Mouse (Mus musculus): ENCODE data around the gene Zfp646. TPM values are rescaled to one million over a fixed set of nuclear protein-coding genes. Genes with fewer than 3 reads are reported as not detected.

Zfp646 gene
- polyA plus RNA-seq, 1 experiment, result 42.5 TPM

DNA sequence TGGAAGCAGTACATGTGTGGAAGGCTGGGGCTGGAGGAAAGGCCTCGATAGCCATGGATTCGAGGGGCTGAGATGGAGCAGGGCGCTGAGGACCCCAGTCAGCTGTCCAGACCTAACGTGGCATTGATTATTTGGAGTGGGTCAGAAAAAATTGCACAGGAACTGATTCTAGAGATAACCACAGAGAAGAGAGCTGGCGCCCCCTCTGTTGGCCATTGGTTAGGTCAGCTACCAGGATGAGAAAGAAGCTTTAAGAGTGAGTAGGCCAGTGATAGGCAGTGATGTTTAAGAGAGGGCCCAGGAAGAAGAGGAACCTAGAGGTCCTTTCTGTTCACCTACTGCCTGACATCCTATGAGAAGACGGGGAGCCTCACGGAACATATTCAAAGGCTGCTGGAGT is 43.3 kb downstream of the Zfp646 start:
- no peak for TF ChIP-seq EP300 (IDR thresholded peaks at IDR 0.05; ENCODE audit: insufficient read depth, low read depth, low read length)
- TF ChIP-seq CTCF (IDR thresholded peaks at IDR 0.05; ENCODE audit: low read depth, low read length), result peak; percentile 11
- H3K9ac ChIP-seq (ENCODE audit: low read depth, poor library complexity, severe bottlenecking), result no peak overlapping the region
- peaks cover 25% of the 10 kb centered on the region for H3K36me3 ChIP-seq (ENCODE audit: control insufficient read depth, insufficient read depth, low read length, poor library complexity, severe bottlenecking)
- no peaks in the 10 kb centered on the region for H3K27me3 ChIP-seq (ENCODE audit: control insufficient read depth, insufficient read depth, low read length, poor library complexity, severe bottlenecking)
- peak overlapping the region; percentile 8; the same call in 1 of the 2 replicates for H3K27ac ChIP-seq (ENCODE audit: insufficient read depth, low read length)
- H3K4me1 ChIP-seq (ENCODE audit: control insufficient read depth, insufficient read depth, low read length), result no peaks in the 10 kb centered on the region
- no peaks in the 10 kb centered on the region for H3K9me3 ChIP-seq (replicated peaks; ENCODE audit: control insufficient read depth, insufficient read depth, low read length, poor library complexity, severe bottlenecking)
- no peak overlapping the region for H3K4me3 ChIP-seq (ENCODE audit: low read depth, low read length)

DNA sequence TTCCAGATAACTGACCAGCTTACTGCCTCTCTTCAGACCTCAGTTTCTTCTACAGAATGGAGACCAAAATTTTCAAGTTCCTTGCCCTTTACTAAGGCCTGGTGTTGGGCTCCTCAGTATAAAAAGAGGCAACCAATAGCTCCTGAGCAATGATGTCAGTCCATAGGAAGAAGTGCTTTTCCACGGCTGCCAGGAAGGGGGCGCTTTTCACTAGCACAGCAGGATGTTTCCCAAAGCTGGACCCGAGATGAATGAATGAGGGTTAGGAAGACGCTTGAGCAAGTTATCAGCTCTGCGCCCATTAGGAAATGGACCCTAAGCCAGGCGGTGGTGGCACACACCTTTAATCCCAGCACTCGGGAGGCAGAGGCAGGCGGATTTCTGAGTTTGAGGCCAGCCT is 45.5 kb downstream of the Zfp646 start:
- peaks cover 3% of the 10 kb centered on the region for H3K4me1 ChIP-seq (ENCODE audit: control insufficient read depth, insufficient read depth, low read length)
- H3K9me3 ChIP-seq (replicated peaks; ENCODE audit: control insufficient read depth, insufficient read depth, low read length, poor library complexity, severe bottlenecking), result no peaks in the 10 kb centered on the region
- peaks cover 19% of the 10 kb centered on the region for H3K36me3 ChIP-seq (ENCODE audit: control insufficient read depth, insufficient read depth, low read length, poor library complexity, severe bottlenecking)
- H3K27ac ChIP-seq (ENCODE audit: insufficient read depth, low read length), result no peak overlapping the region
- H3K4me3 ChIP-seq (ENCODE audit: low read depth, low read length), result no peak overlapping the region
- no peaks in the 10 kb centered on the region for H3K27me3 ChIP-seq (ENCODE audit: control insufficient read depth, insufficient read depth, low read length, poor library complexity, severe bottlenecking)
- TF ChIP-seq EP300 (IDR thresholded peaks at IDR 0.05; ENCODE audit: insufficient read depth, low read depth, low read length) (no peak), CTCF (IDR thresholded peaks at IDR 0.05; ENCODE audit: low read depth, low read length) (peak; percentile 76)
- H3K9ac ChIP-seq (ENCODE audit: low read depth, poor library complexity, severe bottlenecking), result no peak overlapping the region

DNA sequence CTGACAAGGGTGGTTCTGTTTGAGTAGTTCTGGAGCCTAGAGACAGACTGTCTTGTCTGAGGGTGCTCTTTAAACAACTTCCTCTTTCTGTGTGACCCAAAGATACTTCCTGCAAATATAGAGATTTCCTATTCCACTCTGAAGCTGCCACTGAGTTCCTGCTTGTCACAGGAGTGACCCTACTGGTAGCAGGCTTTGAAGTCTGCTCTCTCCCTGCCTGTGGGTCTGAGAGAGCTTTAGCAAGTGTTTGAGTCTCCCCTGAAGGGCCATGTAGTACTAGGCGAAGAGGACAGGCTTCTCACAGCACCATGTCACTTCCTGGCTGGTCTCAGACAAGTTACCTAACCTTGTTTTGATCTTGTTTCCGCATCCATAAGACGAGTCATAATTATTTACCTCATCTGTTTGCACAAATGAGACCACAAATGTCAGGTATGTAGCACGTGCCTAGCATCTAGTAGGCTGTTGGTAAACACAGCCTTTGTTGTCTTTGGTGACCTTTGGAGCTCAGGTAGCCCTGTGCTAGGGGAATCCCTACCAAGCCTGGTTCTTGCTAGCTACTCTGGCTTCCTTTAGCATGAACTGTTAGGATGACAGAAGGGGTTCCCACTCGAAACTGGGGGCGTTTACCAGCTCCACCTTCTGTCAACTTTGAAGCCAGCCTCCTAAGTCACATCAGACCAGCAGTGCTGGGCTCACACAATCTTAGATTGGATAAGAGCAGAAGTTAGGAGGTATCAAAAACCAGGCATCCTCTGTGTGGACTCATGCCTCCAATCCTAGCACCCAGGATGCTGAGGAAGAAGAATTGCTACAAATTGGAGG is 46.6 kb downstream of the Zfp646 start:
- peaks cover 16% of the 10 kb centered on the region for H3K36me3 ChIP-seq (ENCODE audit: control insufficient read depth, insufficient read depth, low read length, poor library complexity, severe bottlenecking)

DNA sequence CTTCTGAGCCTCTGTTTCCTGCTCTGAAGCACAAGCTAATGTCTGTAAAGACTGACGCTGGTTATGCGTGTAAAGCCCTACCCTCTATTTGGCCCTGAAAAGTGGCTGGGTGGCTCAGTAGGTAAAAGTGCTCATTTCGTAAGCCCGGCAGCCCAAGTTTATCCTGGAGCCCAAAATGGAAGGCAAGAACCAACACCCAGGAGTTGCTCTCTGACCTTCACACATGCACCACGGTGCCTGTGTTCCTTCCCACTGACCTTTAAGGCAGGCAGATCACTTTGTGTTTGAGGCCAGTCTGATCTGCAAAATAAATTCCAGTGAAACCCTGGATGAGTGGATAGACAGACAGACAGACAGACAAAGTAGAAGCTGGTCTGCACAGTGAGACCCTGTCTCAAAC is 47.7 kb downstream of the Zfp646 start:
- Histone ChIP-seq H3K36me3 (ENCODE audit: control insufficient read depth, insufficient read depth, low read length, poor library complexity, severe bottlenecking) (peaks cover 16% of the 10 kb centered on the region), H3K4me1 (ENCODE audit: control insufficient read depth, insufficient read depth, low read length) (peaks cover 4% of the 10 kb centered on the region), H3K9me3 (replicated peaks; ENCODE audit: control insufficient read depth, insufficient read depth, low read length, poor library complexity, severe bottlenecking) (no peaks in the 10 kb centered on the region), H3K9ac (ENCODE audit: low read depth, poor library complexity, severe bottlenecking) (no peak overlapping the region), H3K4me3 (ENCODE audit: low read depth, low read length) (no peak overlapping the region), H3K27me3 (ENCODE audit: control insufficient read depth, insufficient read depth, low read length, poor library complexity, severe bottlenecking) (no peaks in the 10 kb centered on the region), H3K27ac (ENCODE audit: insufficient read depth, low read length) (peak overlapping the region; percentile 28; the same call in 1 of the 2 replicates)
- TF ChIP-seq EP300 (IDR thresholded peaks at IDR 0.05; ENCODE audit: insufficient read depth, low read depth, low read length) (no peak), POLR2A (IDR thresholded peaks at IDR 0.05; ENCODE audit: insufficient read depth, low read length) (no peak)

More for the DNA sequence above, 46.6 kb downstream of the Zfp646 start:
- peaks cover 4% of the 10 kb centered on the region for H3K4me1 ChIP-seq (ENCODE audit: control insufficient read depth, insufficient read depth, low read length)
- no peak overlapping the region for H3K9ac ChIP-seq (ENCODE audit: low read depth, poor library complexity, severe bottlenecking)
- H3K27me3 ChIP-seq (ENCODE audit: control insufficient read depth, insufficient read depth, low read length, poor library complexity, severe bottlenecking), result no peaks in the 10 kb centered on the region
- H3K27ac ChIP-seq (ENCODE audit: insufficient read depth, low read length), result no peak overlapping the region
- TF ChIP-seq POLR2A (IDR thresholded peaks at IDR 0.05; ENCODE audit: insufficient read depth, low read length) (no peak), EP300 (IDR thresholded peaks at IDR 0.05; ENCODE audit: insufficient read depth, low read depth, low read length) (no peak), CTCF (IDR thresholded peaks at IDR 0.05; ENCODE audit: low read depth, low read length) (no peak)
- H3K4me3 ChIP-seq (ENCODE audit: low read depth, low read length), result no peak overlapping the region
- H3K9me3 ChIP-seq (replicated peaks; ENCODE audit: control insufficient read depth, insufficient read depth, low read length, poor library complexity, severe bottlenecking), result no peaks in the 10 kb centered on the region

DNA sequence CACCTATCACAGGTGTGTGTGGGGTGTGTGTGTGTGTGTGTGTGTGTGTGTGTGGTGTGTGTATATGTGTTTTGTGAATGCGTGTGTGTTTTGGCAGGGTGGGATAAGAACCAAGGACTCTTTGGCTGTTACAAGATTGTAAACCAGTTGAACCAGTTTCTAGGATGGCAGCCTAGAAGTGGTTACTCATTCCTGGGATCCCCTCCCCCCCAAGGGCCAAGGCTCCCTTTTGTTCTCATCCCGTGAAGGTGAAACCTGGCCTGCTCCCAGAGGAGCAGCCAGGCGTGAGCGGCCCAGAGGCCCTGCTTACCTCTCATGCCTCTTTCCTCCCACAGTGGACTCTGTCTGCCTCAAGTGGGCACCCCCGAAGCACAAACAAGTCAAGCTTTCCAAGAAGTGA is 49.2 kb downstream of the Zfp646 start:
- H3K9me3 ChIP-seq (replicated peaks; ENCODE audit: control insufficient read depth, insufficient read depth, low read length, poor library complexity, severe bottlenecking), result no peaks in the 10 kb centered on the region
- TF ChIP-seq CTCF (IDR thresholded peaks at IDR 0.05; ENCODE audit: low read depth, low read length) (no peak), POLR2A (IDR thresholded peaks at IDR 0.05; ENCODE audit: insufficient read depth, low read length) (no peak), EP300 (IDR thresholded peaks at IDR 0.05; ENCODE audit: insufficient read depth, low read depth, low read length) (0 out of 2 replicates have a peak, but pooled peaks have one; percentile 59)
- H3K4me3 ChIP-seq (ENCODE audit: low read depth, low read length), result no peak overlapping the region
- H3K9ac ChIP-seq (ENCODE audit: low read depth, poor library complexity, severe bottlenecking), result no peak overlapping the region
- H3K27me3 ChIP-seq (ENCODE audit: control insufficient read depth, insufficient read depth, low read length, poor library complexity, severe bottlenecking), result no peaks in the 10 kb centered on the region
- peak overlapping the region; percentile 41 for H3K27ac ChIP-seq (ENCODE audit: insufficient read depth, low read length)
- peaks cover 16% of the 10 kb centered on the region for H3K36me3 ChIP-seq (ENCODE audit: control insufficient read depth, insufficient read depth, low read length, poor library complexity, severe bottlenecking)
- H3K4me1 ChIP-seq (ENCODE audit: control insufficient read depth, insufficient read depth, low read length), result peaks cover 4% of the 10 kb centered on the region

DNA sequence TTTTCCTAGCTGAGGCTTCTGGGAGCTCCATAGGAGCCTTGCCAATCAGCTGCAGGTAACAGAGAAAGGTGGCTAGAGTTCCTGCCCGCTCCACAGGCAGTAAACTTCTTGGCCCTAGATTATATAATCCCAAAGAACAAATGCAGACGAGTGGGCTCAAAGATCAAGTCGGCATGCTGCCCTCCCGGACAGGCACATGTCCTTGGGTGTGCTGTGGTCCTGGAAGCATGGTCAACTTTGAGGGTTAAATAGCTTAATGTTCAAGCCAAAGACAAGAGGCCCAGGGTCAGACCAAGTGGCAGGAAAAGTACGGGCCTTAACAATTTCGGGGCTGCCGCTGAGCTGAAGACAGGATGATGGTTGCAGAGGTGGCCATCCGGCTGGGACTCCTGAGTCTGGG is 50.0 kb downstream of the Zfp646 start:
- peaks cover 14% of the 10 kb centered on the region for H3K36me3 ChIP-seq (ENCODE audit: control insufficient read depth, insufficient read depth, low read length, poor library complexity, severe bottlenecking)
- no peak overlapping the region for H3K4me3 ChIP-seq (ENCODE audit: low read depth, low read length)
- no peak overlapping the region for H3K27ac ChIP-seq (ENCODE audit: insufficient read depth, low read length)
- no peaks in the 10 kb centered on the region for H3K27me3 ChIP-seq (ENCODE audit: control insufficient read depth, insufficient read depth, low read length, poor library complexity, severe bottlenecking)
- TF ChIP-seq CTCF (IDR thresholded peaks at IDR 0.05; ENCODE audit: low read depth, low read length) (no peak), POLR2A (IDR thresholded peaks at IDR 0.05; ENCODE audit: insufficient read depth, low read length) (no peak), EP300 (IDR thresholded peaks at IDR 0.05; ENCODE audit: insufficient read depth, low read depth, low read length) (no peak)
- H3K9ac ChIP-seq (ENCODE audit: low read depth, poor library complexity, severe bottlenecking), result no peak overlapping the region
- H3K9me3 ChIP-seq (replicated peaks; ENCODE audit: control insufficient read depth, insufficient read depth, low read length, poor library complexity, severe bottlenecking), result no peaks in the 10 kb centered on the region
- peaks cover 8% of the 10 kb centered on the region for H3K4me1 ChIP-seq (ENCODE audit: control insufficient read depth, insufficient read depth, low read length)
